Mouse (Mus musculus) adrenal gland, postnatal 0 days (tissue): ENCODE measurements around the gene Olfr171. TPM values are rescaled to one million over a fixed set of nuclear protein-coding genes. Genes with fewer than 3 reads are reported as not detected.

Experiments used
- polyA plus RNA-seq: library from polyadenylated mRNA; unstranded; fragments of >200 nt; fragmentation: Nextera tagmentation; extraction: Ambion mirVana; gene quantifications from 2 replicates; pipeline ENCODE4 v1.2.1, GENCODE M21; 2015

The Olfr171 gene
- not detected in 2 replicates for polyA plus RNA-seq

GRCm38 (mm10) chr16:19629816-19630215 is at the start of gene Olfr171:
Gene Olfr171, minus strand, starts transcription at chr16:19629916.

GRCm38 (mm10) chr16:19611782-19612181 is 17.9 kb downstream of the Olfr171 start, which contains the start of gene Olfr170:
Gene Olfr170, minus strand, starts transcription at chr16:19611882.

Other genes with a start within 250 kb of the Olfr171 start
- gene Olfr165, start 206.8 kb downstream of the Olfr171 start, polyA plus RNA-seq: not detected in 2 replicates
- gene Olfr166, start 146.2 kb downstream of the Olfr171 start, polyA plus RNA-seq: not detected in 2 replicates
- gene Olfr167, start 107.7 kb downstream of the Olfr171 start, polyA plus RNA-seq: not detected in 2 replicates
- not detected in 2 replicates for gene Olfr168, start 94.4 kb downstream of the Olfr171 start, polyA plus RNA-seq
- gene Olfr169, start 58.1 kb downstream of the Olfr171 start, polyA plus RNA-seq: not detected in 2 replicates
- gene Olfr170, start 18.0 kb downstream of the Olfr171 start, polyA plus RNA-seq: not detected in 2 replicates
- gene Lamp3, start 76.5 kb upstream of the Olfr171 start, polyA plus RNA-seq: 0.03 and 0.23 TPM in 2 replicates
- gene B3gnt5, start 130.3 kb upstream of the Olfr171 start, polyA plus RNA-seq: 1.6 and 3.0 TPM in 2 replicates